10 mouse cellular contexts compared by ENCODE assay signal in the genomic region with DNA sequence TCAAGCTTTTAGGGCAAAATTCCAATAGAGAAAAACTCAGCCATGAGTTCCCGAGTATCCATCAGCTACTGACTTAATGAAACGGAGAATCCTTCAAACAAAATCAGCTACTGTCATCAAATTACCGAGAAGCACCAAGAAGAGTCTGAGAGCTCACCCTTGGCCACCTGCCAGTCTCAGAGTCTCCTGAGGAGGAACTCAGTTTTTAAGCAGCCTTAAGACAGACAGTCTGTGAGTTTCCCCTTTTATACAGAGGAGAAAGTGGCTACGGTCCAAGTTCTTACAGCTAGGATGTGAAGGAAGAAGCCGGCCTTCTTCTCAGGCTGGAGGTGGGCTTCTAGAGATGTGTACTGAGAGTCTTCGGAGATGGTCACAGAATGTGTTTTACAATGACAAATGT.
A peak's percentile ranks its signal among the peaks of the same experiment; 100 is the strongest.
DNase-seq lines count a peak whose midpoint lies in the region; ATAC-seq lines count a peak whose summit lies in the region.
"Had no signal": no experiment of that assay in that cellular context is flagged by ENCODE, and none has a peak within 500 bp of the region (broad histone marks: within the 10 kb centered on the region; RNA-seq: fewer than 3 reads in every experiment).

No protein-coding gene starts in this region.

- peak; percentile 79 for ATAC-seq in monocyte, adult 5-6 weeks (replicated peaks; ENCODE audit: insufficient number of reproducible peaks, low FRiP score, low TSS enrichment, poor library complexity, severe bottlenecking)
- ATAC-seq: inflammation-experienced regulatory T-cells, adult 6 months had no signal

- peak; percentile 16 to 37 for DNase-seq in heart, postnatal 10 days
- no peak for DNase-seq in heart, embryonic 10.5 days (ENCODE audit: low spot score)
- peak; percentile 6 for DNase-seq in lung, postnatal 14 days
- DNase-seq in lung, postnatal 4 days: no peak
- peak; percentile 61 for DNase-seq in brain, adult 2 months (ENCODE audit: low read depth, low spot score)
- no peak for DNase-seq in frontal cortex, postnatal 14 days (ENCODE audit: low spot score in 2 of 2)
- DNase-seq: thymus, postnatal 25 days had no signal

- H3K27ac ChIP-seq in heart, embryonic 10.5 days: no peak overlapping the region

- no peaks in the 10 kb centered on the region for H3K9me3 ChIP-seq in heart, embryonic 10.5 days

- intact Hi-C loops in heart, postnatal 10 days (cut with DNase I): no loop called here

- no peaks in the 10 kb centered on the region for H3K27me3 ChIP-seq in heart, embryonic 10.5 days (ENCODE audit: insufficient read depth, poor library complexity, severe bottlenecking)

- 76% methylated on average over 6 of the region's 6 CpGs for WGBS in heart, embryonic 10.5 days

- no peak overlapping the region for H3K4me3 ChIP-seq in heart, embryonic 10.5 days
- H3K4me3 ChIP-seq: myocyte had no signal

- H3K4me1 ChIP-seq in heart, embryonic 10.5 days: peaks cover 5% of the 10 kb centered on the region; the same call in 1 of the 2 replicates

- no peaks in the 10 kb centered on the region for H3K36me3 ChIP-seq in heart, embryonic 10.5 days

Comparison
In these comparisons a context has a peak if more than half of its experiments do, and no peak if none do; other contexts are left out.
1. DNase-seq: peak in heart, postnatal 10 days (2 of 2), lung, postnatal 14 days (single experiment) and brain, adult 2 months (single experiment); none in heart, embryonic 10.5 days (single experiment), lung, postnatal 4 days (0 of 2) and frontal cortex, postnatal 14 days (0 of 2).